Mouse (Mus musculus): Measurements from ENCODE around the gene Foxred2. TPM values are rescaled to one million over a fixed set of nuclear protein-coding genes. Genes with fewer than 3 reads are reported as not detected.

The Foxred2 gene
- polyA plus RNA-seq, 1 experiment from 2014 or later: 4.5 TPM

DNA sequence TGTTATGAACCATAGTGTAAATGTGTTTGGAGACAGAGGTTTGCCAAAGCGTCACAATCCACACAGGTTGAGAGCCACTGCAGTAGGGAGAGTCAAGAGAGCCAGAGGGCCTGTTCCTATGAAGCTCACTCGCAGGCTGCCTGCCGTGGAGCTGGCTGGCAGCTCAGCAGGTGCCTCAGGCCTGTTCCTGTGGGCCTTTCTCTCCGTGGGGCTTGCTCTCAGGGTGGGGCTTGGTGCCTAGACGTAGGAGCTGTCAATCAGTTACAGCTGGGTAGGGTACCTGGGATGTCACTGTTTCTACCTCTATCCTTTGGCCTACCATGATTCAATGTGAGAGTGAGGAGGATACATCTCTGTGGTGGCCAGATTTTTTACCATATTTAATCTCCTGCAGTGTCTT lies 21.6 kb downstream of the Foxred2 start:
- Histone ChIP-seq H3K27ac (replicated peaks; ENCODE audit: low read depth, low read length) (no peak overlapping the region), H3K9me3 (ENCODE audit: control insufficient read depth, low read length) (no peaks in the 10 kb centered on the region), H3K4me1 (ENCODE audit: control insufficient read depth, insufficient read depth, low read length) (peaks cover 5% of the 10 kb centered on the region; the same call in 1 of the 2 replicates), H3K4me3 (ENCODE audit: low read depth, low read length) (no peak overlapping the region), H3K4me2 (ENCODE audit: low read depth, low read length) (no peak overlapping the region), H3K9ac (ENCODE audit: low read depth, low read length) (no peak overlapping the region), H3K27me3 (replicated peaks; ENCODE audit: control insufficient read depth, insufficient read depth, low read length) (no peaks in the 10 kb centered on the region), H3K36me3 (ENCODE audit: control insufficient read depth, insufficient read depth, low read length) (no peaks in the 10 kb centered on the region)
- no peak for DNase-seq (ENCODE audit: low spot score)
- no peak for ATAC-seq (ENCODE audit: low read depth)
- WGBS: 60% methylated on average over 5 of the region's 5 CpGs

GRCm38 (mm10) chr15:77934326-77934725 lies 22.2 kb downstream of the Foxred2 start:
- DNase-seq (ENCODE audit: low spot score) (no peak), ATAC-seq (ENCODE audit: low read depth) (no peak)
- Histone ChIP-seq H3K36me3 (ENCODE audit: control insufficient read depth, insufficient read depth, low read length) (no peaks in the 10 kb centered on the region), H3K27me3 (replicated peaks; ENCODE audit: control insufficient read depth, insufficient read depth, low read length) (no peaks in the 10 kb centered on the region), H3K27ac (replicated peaks; ENCODE audit: low read depth, low read length) (no peak overlapping the region), H3K4me3 (ENCODE audit: low read depth, low read length) (no peak overlapping the region), H3K4me1 (ENCODE audit: control insufficient read depth, insufficient read depth, low read length) (peaks cover 11% of the 10 kb centered on the region), H3K9ac (ENCODE audit: low read depth, low read length) (peak overlapping the region; percentile 50; the same call in 1 of the 2 replicates), H3K9me3 (ENCODE audit: control insufficient read depth, low read length) (no peaks in the 10 kb centered on the region), H3K4me2 (ENCODE audit: low read depth, low read length) (peak overlapping the region; percentile 50)
- WGBS: 78% methylated on average over 11 of the region's 11 CpGs

DNA sequence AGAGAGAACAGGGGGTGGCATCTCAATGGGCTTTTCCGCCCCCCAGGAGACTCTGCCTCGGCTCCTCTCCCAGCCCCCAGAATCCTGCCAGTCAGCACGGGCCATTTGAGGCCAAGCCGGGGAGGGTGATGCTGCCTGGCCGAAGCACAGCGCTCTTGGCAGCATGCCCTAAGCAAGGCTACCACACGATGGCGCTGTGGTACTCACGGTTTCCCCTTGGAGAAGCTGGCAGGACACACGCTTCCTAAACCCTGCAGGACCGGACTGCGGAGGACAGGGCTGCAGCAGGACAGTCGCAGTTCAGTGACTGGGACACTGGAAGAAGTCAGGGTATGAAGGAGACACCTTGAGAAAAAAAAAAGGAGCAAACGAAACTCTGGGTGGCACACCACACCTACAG lies 22.8 kb downstream of the Foxred2 start:
- peak overlapping the region; percentile 21 for H3K4me3 ChIP-seq (ENCODE audit: low read depth, low read length)
- no peak overlapping the region for H3K27ac ChIP-seq (replicated peaks; ENCODE audit: low read depth, low read length)
- H3K4me2 ChIP-seq (ENCODE audit: low read depth, low read length): peak overlapping the region; percentile 50
- ATAC-seq (ENCODE audit: low read depth): peak; percentile 13; the same call in 1 of the 2 replicates
- peak; percentile 92 for DNase-seq (ENCODE audit: low spot score)
- peaks cover 11% of the 10 kb centered on the region for H3K4me1 ChIP-seq (ENCODE audit: control insufficient read depth, insufficient read depth, low read length)
- H3K27me3 ChIP-seq (replicated peaks; ENCODE audit: control insufficient read depth, insufficient read depth, low read length): no peaks in the 10 kb centered on the region
- peak overlapping the region; percentile 50; the same call in 1 of the 2 replicates for H3K9ac ChIP-seq (ENCODE audit: low read depth, low read length)
- 0% methylated on average over 14 of the region's 14 CpGs for WGBS
- no peaks in the 10 kb centered on the region for H3K9me3 ChIP-seq (ENCODE audit: control insufficient read depth, low read length)
- no peaks in the 10 kb centered on the region for H3K36me3 ChIP-seq (ENCODE audit: control insufficient read depth, insufficient read depth, low read length)

- Histone ChIP-seq H3K9me3 (ENCODE audit: control insufficient read depth, low read length) (no peaks in the 10 kb centered on the region), H3K36me3 (ENCODE audit: control insufficient read depth, insufficient read depth, low read length) (no peaks in the 10 kb centered on the region), H3K27me3 (replicated peaks; ENCODE audit: control insufficient read depth, insufficient read depth, low read length) (no peaks in the 10 kb centered on the region), H3K4me2 (ENCODE audit: low read depth, low read length) (peak overlapping the region; percentile 50; the same call in 1 of the 2 replicates), H3K4me3 (ENCODE audit: low read depth, low read length) (no peak overlapping the region), H3K27ac (replicated peaks; ENCODE audit: low read depth, low read length) (no peak overlapping the region), H3K9ac (ENCODE audit: low read depth, low read length) (no peak overlapping the region), H3K4me1 (ENCODE audit: control insufficient read depth, insufficient read depth, low read length) (peaks cover 11% of the 10 kb centered on the region)
- ATAC-seq (ENCODE audit: low read depth) (no peak), DNase-seq (ENCODE audit: low spot score) (no peak)
- WGBS: 61% methylated on average over 3 of the region's 3 CpGs
Measured at GRCm38 (mm10) chr15:77933222-77933621, 23.3 kb downstream of the Foxred2 start.

- Histone ChIP-seq H3K27ac (replicated peaks; ENCODE audit: low read depth, low read length) (no peak overlapping the region), H3K9ac (ENCODE audit: low read depth, low read length) (no peak overlapping the region), H3K4me3 (ENCODE audit: low read depth, low read length) (no peak overlapping the region), H3K36me3 (ENCODE audit: control insufficient read depth, insufficient read depth, low read length) (peaks cover 6% of the 10 kb centered on the region), H3K9me3 (ENCODE audit: control insufficient read depth, low read length) (no peaks in the 10 kb centered on the region), H3K4me2 (ENCODE audit: low read depth, low read length) (no peak overlapping the region), H3K27me3 (replicated peaks; ENCODE audit: control insufficient read depth, insufficient read depth, low read length) (no peaks in the 10 kb centered on the region), H3K4me1 (ENCODE audit: control insufficient read depth, insufficient read depth, low read length) (peaks cover 15% of the 10 kb centered on the region)
- no peak for ATAC-seq (ENCODE audit: low read depth)
- 66% methylated on average over 6 of the region's 6 CpGs for whole genome bisulfite sequencing
- no peak for DNase-seq (ENCODE audit: low spot score)
Measured at GRCm38 (mm10) chr15:77931689-77932016, 24.9 kb downstream of the Foxred2 start.

GRCm38 (mm10) chr15:77930986-77931688 lies 25.4 kb downstream of the Foxred2 start:
- Histone ChIP-seq H3K4me3 (ENCODE audit: low read depth, low read length) (no peak overlapping the region), H3K9ac (ENCODE audit: low read depth, low read length) (no peak overlapping the region), H3K27ac (replicated peaks; ENCODE audit: low read depth, low read length) (no peak overlapping the region), H3K36me3 (ENCODE audit: control insufficient read depth, insufficient read depth, low read length) (peaks cover 10% of the 10 kb centered on the region), H3K27me3 (replicated peaks; ENCODE audit: control insufficient read depth, insufficient read depth, low read length) (no peaks in the 10 kb centered on the region), H3K4me1 (ENCODE audit: control insufficient read depth, insufficient read depth, low read length) (peaks cover 15% of the 10 kb centered on the region), H3K4me2 (ENCODE audit: low read depth, low read length) (no peak overlapping the region), H3K9me3 (ENCODE audit: control insufficient read depth, low read length) (no peaks in the 10 kb centered on the region)
- DNase-seq (ENCODE audit: low spot score): no peak
- WGBS: 80% methylated on average over 6 of the region's 6 CpGs
- no peak for ATAC-seq (ENCODE audit: low read depth)

DNA sequence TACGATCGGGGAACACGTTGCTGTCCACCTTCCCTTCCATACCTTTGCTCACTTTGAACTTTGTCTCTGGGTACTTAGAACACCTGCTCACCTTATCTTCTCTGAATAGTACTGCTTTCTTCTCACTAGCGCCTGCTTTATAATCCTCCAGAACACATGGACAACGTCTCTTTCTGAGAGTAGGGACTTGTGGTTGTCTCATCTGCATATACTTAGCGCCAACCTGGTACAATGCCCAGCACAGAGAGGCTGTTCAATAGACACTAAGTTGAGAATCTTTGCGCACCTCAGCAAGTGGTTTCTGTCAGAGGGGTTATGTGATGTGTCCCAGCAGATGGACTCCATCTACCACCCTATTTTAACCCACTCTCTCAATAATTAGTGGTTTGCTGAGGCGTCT lies 26.7 kb downstream of the Foxred2 start:
- Histone ChIP-seq H3K9me3 (ENCODE audit: control insufficient read depth, low read length) (no peaks in the 10 kb centered on the region), H3K9ac (ENCODE audit: low read depth, low read length) (peak overlapping the region; percentile 68), H3K4me1 (ENCODE audit: control insufficient read depth, insufficient read depth, low read length) (peaks cover 15% of the 10 kb centered on the region), H3K27me3 (replicated peaks; ENCODE audit: control insufficient read depth, insufficient read depth, low read length) (no peaks in the 10 kb centered on the region), H3K36me3 (ENCODE audit: control insufficient read depth, insufficient read depth, low read length) (peaks cover 17% of the 10 kb centered on the region), H3K27ac (replicated peaks; ENCODE audit: low read depth, low read length) (no peak overlapping the region), H3K4me2 (ENCODE audit: low read depth, low read length) (peak overlapping the region; percentile 79), H3K4me3 (ENCODE audit: low read depth, low read length) (peak overlapping the region; percentile 77)
- no peak for ATAC-seq (ENCODE audit: low read depth)
- WGBS: 54% methylated on average over 8 of the region's 8 CpGs
- DNase-seq (ENCODE audit: low spot score): no peak

DNA sequence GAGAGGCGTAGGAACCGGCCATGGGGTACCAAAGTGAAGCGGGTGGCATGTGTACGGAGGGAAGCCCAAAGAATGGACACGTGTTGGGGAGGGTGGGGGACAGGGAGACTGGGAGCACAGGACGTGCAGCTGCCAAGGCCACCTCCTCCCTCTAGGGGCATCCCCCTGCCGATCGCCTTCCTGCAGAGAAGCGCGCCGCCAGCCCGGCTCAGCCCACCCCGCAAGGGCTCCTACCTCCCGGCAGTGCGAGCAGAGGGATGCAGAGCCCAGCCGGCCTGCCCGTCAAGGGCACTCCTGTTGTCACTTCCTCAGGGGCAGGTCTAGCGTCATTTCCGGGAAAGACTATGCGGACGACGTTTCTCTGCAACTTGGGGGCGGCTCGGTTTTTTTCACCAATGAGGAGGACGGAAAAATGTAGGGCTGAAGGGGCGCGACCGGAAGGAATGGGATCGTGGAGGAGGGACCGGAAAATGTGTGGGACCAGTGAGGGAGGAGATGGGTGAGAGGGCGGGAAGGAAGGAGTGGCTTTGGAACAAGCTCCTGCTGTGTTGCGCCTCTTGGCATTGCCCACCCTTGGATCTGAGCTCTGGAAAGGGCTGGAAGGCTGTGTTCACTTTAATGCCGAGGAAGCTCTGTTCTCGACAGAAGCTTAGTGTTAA lies 27.7 kb downstream of the Foxred2 start, which contains the start of gene Txn2:
Txn2 (minus strand) TSS at position 334 of the 659 bp plus-strand sequence.
- Histone ChIP-seq H3K27ac (replicated peaks; ENCODE audit: low read depth, low read length) (peak within 1 kb of the TSS; percentile 93), H3K4me1 (ENCODE audit: control insufficient read depth, insufficient read depth, low read length) (peaks cover 14% of the 10 kb centered on the region), H3K9ac (ENCODE audit: low read depth, low read length) (peak within 1 kb of the TSS; percentile 83), H3K27me3 (replicated peaks; ENCODE audit: control insufficient read depth, insufficient read depth, low read length) (no peaks in the 10 kb centered on the region), H3K36me3 (ENCODE audit: control insufficient read depth, insufficient read depth, low read length) (peaks cover 27% of the 10 kb centered on the region), H3K4me2 (ENCODE audit: low read depth, low read length) (peak within 1 kb of the TSS; percentile 79), H3K4me3 (ENCODE audit: low read depth, low read length) (peak within 1 kb of the TSS; percentile 77), H3K9me3 (ENCODE audit: control insufficient read depth, low read length) (no peaks in the 10 kb centered on the region)
- WGBS: under 1% methylated on average over 28 of the region's 34 CpGs
- ATAC-seq (ENCODE audit: low read depth) (peak; percentile 97), DNase-seq (ENCODE audit: low spot score) (peak; percentile 99)
